Mouse (Mus musculus): ENCODE data around the gene Gm13285. TPM values are rescaled to one million over a fixed set of nuclear protein-coding genes. Genes with fewer than 3 reads are reported as not detected.
"Not testable (repeated sequence)": the region's sequence is repeated elsewhere in the genome, so short reads cannot be mapped to it uniquely, and the experiment has no call there.

Gene Gm13285
- polyA plus RNA-seq (2011; ENCODE audit: insufficient read length, low read depth, missing spikeins): 0.44 and 2.3 TPM in 2 replicates

DNA sequence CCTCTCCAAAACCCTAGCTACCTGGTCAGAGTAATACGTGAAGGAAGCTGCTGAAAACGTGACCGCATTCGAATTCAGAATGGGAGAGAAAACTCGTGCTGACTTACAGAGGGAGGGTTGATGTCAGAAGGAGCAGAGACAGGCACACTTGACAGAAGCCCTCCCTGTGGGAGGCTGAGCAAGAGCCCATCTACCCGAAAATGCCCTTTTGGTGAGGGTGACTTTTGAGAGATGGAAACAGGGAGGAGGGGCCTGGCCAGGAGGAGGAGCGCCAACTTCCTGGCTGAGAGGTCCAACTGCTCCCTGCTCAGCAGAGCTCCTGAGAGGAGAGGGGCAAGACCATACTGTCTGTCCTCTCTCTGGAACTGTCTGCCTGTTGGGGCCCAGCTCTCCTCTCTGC, at the start of gene Gm13285:
Gm13285 (plus strand) TSS at position 301 of the 400 bp plus-strand sequence.
- H3K27ac ChIP-seq (ENCODE audit: insufficient read depth, low read length); H3K4me1 ChIP-seq (ENCODE audit: control insufficient read depth, insufficient read depth, low read length); H3K4me3 ChIP-seq (ENCODE audit: insufficient read depth, low read length): not testable (repeated sequence)

DNA sequence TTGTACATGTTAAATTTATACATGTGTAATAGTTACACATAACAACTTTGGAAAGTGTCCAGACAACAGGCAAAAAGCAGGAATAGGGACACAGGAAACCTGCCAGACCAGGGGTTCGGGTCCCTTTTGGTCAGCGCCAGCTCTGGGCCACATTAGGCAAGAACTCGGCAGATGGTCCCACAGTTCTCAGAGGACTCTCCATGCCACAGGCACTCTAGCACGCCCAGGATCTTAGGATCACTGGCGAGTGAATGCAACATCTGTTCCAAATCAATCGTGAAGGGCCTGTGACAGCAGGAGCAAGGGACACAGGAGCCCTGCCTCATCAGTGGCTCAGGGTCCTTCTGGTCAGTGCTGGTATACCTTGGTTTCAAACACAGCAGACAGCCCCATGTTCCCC, 49.5 kb upstream of the Gm13285 start:
- no peaks in the 10 kb centered on the region for H3K4me1 ChIP-seq (ENCODE audit: control insufficient read depth, insufficient read depth, low read length)
- TF ChIP-seq CTCF (IDR thresholded peaks at IDR 0.05; ENCODE audit: borderline replicate concordance, insufficient read depth, low read length): no peak
- no peak for TF ChIP-seq POLR2A (IDR thresholded peaks at IDR 0.05; ENCODE audit: low read depth, low read length)

DNA sequence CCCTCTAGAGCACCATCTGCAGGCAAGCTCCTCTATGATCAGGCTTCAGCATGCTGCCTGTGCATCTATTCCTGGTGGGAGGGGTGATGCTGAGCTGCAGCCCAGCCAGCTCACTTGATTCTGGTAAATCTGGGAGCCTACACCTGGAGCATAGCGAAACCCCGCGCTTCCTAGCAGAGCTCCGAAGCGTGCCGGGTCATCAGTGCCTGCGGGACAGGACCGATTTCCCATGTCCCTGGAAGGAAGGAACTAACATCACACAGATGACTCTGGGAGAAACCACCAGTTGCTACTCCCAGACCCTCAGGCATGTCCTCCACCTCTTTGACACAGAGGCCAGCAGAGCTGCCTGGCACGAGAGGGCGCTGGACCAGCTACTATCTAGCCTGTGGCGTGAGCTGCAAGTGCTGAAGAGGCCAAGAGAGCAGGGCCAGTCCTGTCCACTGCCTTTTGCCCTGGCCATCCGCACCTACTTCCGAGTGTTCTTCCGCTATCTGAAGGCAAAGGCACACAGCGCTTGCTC, 44.6 kb upstream of the Gm13285 start, which contains the start of gene Gm13271:
Gm13271 (plus strand) TSS at position 51 of the 523 bp plus-strand sequence.
- not testable (repeated sequence) for H3K4me1 ChIP-seq (ENCODE audit: control insufficient read depth, insufficient read depth, low read length); H3K27ac ChIP-seq (ENCODE audit: insufficient read depth, low read length); H3K4me3 ChIP-seq (ENCODE audit: insufficient read depth, low read length)

More for the DNA sequence above, 49.5 kb upstream of the Gm13285 start:
- H3K27ac ChIP-seq (ENCODE audit: insufficient read depth, low read length): no peak overlapping the region
- H3K4me3 ChIP-seq (ENCODE audit: insufficient read depth, low read length): no peak overlapping the region

DNA sequence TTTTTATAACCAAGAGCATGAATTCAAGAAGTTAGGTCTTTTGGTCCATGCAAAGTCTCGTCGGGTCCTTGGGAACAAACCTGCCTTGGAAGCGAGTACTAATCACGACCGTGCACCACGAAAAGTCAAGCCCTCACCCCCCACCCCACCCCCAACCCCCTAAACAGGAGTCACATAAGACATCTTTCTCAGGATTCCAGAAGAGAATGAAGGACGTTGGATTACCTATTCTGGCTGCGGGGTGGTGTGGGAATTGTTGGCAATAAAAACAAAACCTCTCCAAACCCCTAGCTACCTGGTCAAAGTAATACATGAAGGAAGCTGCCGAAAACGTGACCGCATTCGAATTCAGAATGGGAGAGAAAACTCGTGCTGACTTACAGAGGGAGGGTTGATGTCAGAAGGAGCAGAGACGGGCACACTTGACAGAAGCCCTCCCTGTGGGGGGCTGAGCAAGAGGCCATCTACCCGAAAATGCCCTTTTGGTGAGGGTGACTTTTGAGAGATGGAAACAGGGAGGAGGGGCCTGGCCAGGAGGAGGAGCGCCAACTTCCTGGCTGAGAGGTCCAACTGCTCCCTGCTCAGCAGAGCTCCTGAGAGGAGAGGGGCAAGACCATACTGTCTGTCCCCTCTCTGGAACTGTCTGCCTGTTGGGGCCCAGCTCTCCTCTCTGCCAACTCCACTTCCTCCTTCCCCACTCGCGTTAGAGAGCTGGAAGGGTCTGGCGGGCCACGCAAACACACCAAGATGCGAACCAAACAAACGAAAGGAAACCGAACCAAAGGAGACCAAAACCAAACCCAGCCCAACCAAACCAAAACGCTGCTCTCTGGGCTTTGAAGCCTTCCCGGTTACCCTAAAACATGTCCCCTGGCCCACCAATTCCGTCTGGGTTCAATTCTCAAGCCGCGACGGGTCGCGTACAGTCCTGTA, 42.6 kb upstream of the Gm13285 start:
- not testable (repeated sequence) for H3K4me1 ChIP-seq (ENCODE audit: control insufficient read depth, insufficient read depth, low read length)
- peak overlapping the region; percentile 99 for H3K27ac ChIP-seq (ENCODE audit: insufficient read depth, low read length)
- TF ChIP-seq POLR2A (IDR thresholded peaks at IDR 0.05; ENCODE audit: low read depth, low read length): peak; percentile 67
- peak overlapping the region; percentile 59 for H3K4me3 ChIP-seq (ENCODE audit: insufficient read depth, low read length)

DNA sequence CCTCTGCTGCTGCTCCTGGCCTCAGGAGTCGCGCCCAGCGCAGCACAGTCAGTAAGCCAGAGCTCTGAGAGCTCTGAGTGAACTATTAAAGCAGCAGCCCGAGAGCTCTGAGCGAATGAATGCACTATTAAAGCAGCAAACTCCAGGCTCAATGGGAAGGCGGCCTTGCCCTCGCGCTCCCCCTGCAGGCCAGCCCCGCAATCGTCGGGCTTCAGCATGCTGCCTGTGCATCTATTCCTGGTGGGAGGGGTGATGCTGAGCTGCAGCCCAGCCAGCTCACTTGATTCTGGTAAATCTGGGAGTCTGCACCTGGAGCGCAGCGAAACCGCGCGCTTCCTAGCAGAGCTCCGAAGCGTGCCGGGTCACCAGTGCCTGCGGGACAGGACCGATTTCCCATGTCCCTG, 41.8 kb upstream of the Gm13285 start:
- peak; percentile 68 for TF ChIP-seq CTCF (IDR thresholded peaks at IDR 0.05; ENCODE audit: borderline replicate concordance, insufficient read depth, low read length)
- peak; percentile 79 for TF ChIP-seq POLR2A (IDR thresholded peaks at IDR 0.05; ENCODE audit: low read depth, low read length)
- H3K4me1 ChIP-seq (ENCODE audit: control insufficient read depth, insufficient read depth, low read length): not testable (repeated sequence)
- Histone ChIP-seq H3K27ac (ENCODE audit: insufficient read depth, low read length) (0 out of 2 replicates have a peak overlapping the region, but pooled peaks have one; percentile 99), H3K4me3 (ENCODE audit: insufficient read depth, low read length) (peak overlapping the region; percentile 59; the same call in 1 of the 2 replicates)

DNA sequence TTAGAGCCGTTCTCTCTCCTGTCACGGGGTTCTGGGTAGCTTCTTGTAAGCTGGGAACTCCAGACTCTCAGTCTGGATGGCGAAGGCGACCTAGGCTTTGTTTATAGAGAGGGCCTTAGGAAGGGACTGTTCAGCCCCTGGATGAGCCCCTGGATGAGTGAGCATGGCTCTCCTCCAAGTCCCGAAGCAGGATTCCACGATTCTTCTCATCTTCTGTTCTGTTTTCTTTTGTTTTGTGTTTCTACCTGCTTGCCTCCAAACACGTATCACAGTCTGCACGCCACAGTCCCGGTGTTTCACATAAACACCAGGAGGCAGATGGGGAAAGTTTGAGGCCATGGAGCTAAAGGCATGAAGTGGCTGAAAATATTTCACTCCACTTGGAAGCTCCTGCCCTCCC, 40.7 kb upstream of the Gm13285 start:
- not testable (repeated sequence) for H3K4me3 ChIP-seq (ENCODE audit: insufficient read depth, low read length); H3K27ac ChIP-seq (ENCODE audit: insufficient read depth, low read length); H3K4me1 ChIP-seq (ENCODE audit: control insufficient read depth, insufficient read depth, low read length)

DNA sequence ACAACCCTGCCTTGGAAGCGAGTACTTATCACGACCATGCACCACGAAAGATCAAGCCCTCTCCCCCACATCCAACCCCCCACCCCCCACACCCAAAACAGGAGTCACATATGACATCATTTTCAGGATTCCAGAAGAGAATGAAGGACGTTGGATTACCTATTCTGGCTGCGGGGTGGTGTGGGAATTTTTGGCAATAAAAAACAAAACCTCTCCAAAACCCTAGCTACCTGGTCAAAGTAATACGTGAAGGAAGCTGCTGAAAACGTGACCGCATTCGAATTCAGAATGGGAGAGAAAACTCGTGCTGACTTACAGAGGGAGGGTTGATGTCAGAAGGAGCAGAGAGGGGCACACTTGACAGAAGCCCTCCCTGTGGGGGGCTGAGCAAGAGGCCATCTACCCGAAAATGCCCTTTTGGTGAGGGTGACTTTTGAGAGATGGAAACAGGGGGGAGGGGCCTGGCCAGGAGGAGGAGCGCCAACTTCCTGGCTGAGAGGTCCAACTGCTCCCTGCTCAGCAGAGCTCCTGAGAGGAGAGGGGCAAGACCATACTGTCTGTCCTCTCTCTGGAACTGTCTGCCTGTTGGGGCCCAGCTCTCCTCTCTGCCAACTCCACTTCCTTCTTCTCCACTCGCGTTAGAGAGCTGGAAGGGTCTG, 39.7 kb upstream of the Gm13285 start, which contains the start of gene Gm13283:
Gm13283 (plus strand) TSS at position 510 of the 659 bp plus-strand sequence.
- Histone ChIP-seq H3K27ac (ENCODE audit: insufficient read depth, low read length) (peak within 1 kb of the TSS; percentile 73; the same call in 1 of the 2 replicates), H3K4me3 (ENCODE audit: insufficient read depth, low read length) (peak within 1 kb of the TSS; percentile 27; the same call in 1 of the 2 replicates)
- H3K4me1 ChIP-seq (ENCODE audit: control insufficient read depth, insufficient read depth, low read length): not testable (repeated sequence)
- 0 out of 2 replicates have a peak, but pooled peaks have one; percentile 17 for TF ChIP-seq POLR2A (IDR thresholded peaks at IDR 0.05; ENCODE audit: low read depth, low read length)

DNA sequence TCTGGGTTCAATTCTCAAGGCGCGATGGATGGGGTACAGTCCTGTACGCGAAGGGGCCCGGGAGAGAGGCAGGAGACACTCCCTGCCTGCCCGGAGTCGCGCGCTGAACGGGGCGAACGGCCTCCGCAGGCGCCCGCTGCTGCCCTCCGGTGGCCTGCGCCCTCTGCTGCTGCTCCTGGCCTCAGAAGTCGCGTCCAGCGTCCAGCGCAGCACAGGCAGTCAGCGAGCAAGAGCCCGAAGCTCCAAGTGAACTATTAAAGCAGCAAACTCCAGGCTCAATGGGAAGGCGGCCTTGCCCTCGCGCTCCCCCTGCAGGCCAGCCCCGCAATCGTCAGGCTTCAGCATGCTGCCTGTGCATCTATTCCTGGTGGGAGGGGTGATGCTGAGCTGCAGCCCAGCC, 39.0 kb upstream of the Gm13285 start:
- Histone ChIP-seq H3K27ac (ENCODE audit: insufficient read depth, low read length) (peak overlapping the region; percentile 73; the same call in 1 of the 2 replicates), H3K4me3 (ENCODE audit: insufficient read depth, low read length) (peak overlapping the region; percentile 27; the same call in 1 of the 2 replicates)
- TF ChIP-seq POLR2A (IDR thresholded peaks at IDR 0.05; ENCODE audit: low read depth, low read length): peak; percentile 77
- 0 out of 2 replicates have a peak, but pooled peaks have one; percentile 46 for TF ChIP-seq CTCF (IDR thresholded peaks at IDR 0.05; ENCODE audit: borderline replicate concordance, insufficient read depth, low read length)
- not testable (repeated sequence) for H3K4me1 ChIP-seq (ENCODE audit: control insufficient read depth, insufficient read depth, low read length)

DNA sequence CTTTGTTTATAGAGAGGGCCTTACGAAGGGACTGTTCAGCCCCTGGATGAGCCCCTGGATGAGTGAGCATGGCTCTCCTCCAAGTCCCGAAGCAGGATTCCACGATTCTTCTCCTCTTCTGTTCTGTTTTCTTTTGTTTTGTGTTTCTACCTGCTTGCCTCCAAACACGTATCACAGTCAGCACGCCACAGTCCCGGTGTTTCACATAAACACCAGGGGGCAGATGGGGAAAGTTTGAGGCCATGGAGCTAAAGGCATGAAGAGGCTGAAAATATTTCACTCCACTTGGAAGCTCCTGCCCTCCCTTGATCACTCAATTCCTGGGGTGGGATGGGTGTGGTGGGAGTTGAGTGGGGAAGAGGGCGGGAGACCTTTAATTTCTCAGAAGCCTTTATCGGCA, 37.7 kb upstream of the Gm13285 start:
- H3K4me1 ChIP-seq (ENCODE audit: control insufficient read depth, insufficient read depth, low read length); H3K27ac ChIP-seq (ENCODE audit: insufficient read depth, low read length); H3K4me3 ChIP-seq (ENCODE audit: insufficient read depth, low read length): not testable (repeated sequence)

DNA sequence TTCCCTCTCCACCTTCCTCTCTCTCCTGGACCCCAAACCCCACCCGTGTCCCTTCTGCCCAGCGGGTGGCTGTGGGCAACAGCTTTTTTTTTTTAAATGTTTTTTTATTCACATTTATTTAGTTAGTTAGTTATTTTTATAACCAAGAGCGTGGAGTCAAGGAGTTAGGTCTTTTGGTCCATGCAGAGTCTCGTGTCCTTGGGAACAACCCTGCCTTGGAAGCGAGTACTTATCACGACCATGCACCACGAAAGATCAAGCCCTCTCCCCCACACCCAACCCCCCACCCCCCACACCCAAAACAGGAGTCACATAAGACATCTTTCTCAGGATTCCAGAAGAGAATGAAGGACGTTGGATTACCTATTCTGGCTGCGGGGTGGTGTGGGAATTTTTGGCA, 37.1 kb upstream of the Gm13285 start:
- H3K27ac ChIP-seq (ENCODE audit: insufficient read depth, low read length); H3K4me1 ChIP-seq (ENCODE audit: control insufficient read depth, insufficient read depth, low read length); H3K4me3 ChIP-seq (ENCODE audit: insufficient read depth, low read length): not testable (repeated sequence)

Data from embryonic fibroblast, embryonic 13.5 days (primary cell).